Mouse (Mus musculus) NIH3T3 (cell line): ENCODE data around the gene Cxcl15.

Source experiments
- DNase-seq: peaks from one replicate; pipeline ENCODE4 v3.0.0-alpha.2; 2012; ENCODE audit warnings: low read depth

Gene Cxcl15

GRCm38 (mm10) chr5:90794195-90794625 lies at the start of gene Cxcl15:
Gene Cxcl15, plus strand, starts transcription at chr5:90794534.
- no peak for DNase-seq

GRCm38 (mm10) chr5:90753934-90754333 lies 40.4 kb upstream of the Cxcl15 start:
- DNase-seq: peak; percentile 70

GRCm38 (mm10) chr5:90758020-90758605 lies 36.2 kb upstream of the Cxcl15 start:
- peak; percentile 79 for DNase-seq

- DNase-seq: peak; percentile 87
Measured at GRCm38 (mm10) chr5:90759077-90760065, 35.0 kb upstream of the Cxcl15 start, which contains the start of gene Cxcl5. Gene Cxcl5, plus strand, starts transcription at chr5:90759360.

GRCm38 (mm10) chr5:90760303-90760702 lies 34.0 kb upstream of the Cxcl15 start:
- DNase-seq: no peak

- DNase-seq: no peak
Measured at GRCm38 (mm10) chr5:90760844-90761243, 33.5 kb upstream of the Cxcl15 start.

- no peak for DNase-seq
Measured at GRCm38 (mm10) chr5:90761834-90762233, 32.5 kb upstream of the Cxcl15 start.

GRCm38 (mm10) chr5:90763912-90764665 lies 30.2 kb upstream of the Cxcl15 start:
- DNase-seq: peak; percentile 73

GRCm38 (mm10) chr5:90765821-90766606 lies 28.3 kb upstream of the Cxcl15 start:
- peak; percentile 29 for DNase-seq

GRCm38 (mm10) chr5:90768218-90768617 lies 26.1 kb upstream of the Cxcl15 start, which contains the start of gene Ppbp:
Gene Ppbp, plus strand, starts transcription at chr5:90768518.
- no peak for DNase-seq

- no peak for DNase-seq
Measured at GRCm38 (mm10) chr5:90771369-90771768, 23.0 kb upstream of the Cxcl15 start.

- no peak for DNase-seq
Measured at GRCm38 (mm10) chr5:90771880-90772653, 22.3 kb upstream of the Cxcl15 start, which contains the start of gene Pf4. Gene Pf4, plus strand, starts transcription at chr5:90772435.

GRCm38 (mm10) chr5:90775562-90775961 lies 18.8 kb upstream of the Cxcl15 start:
- no peak for DNase-seq

- no peak for DNase-seq
Measured at GRCm38 (mm10) chr5:90777621-90778020, 16.7 kb upstream of the Cxcl15 start.

GRCm38 (mm10) chr5:90778856-90779255 lies 15.5 kb upstream of the Cxcl15 start:
- DNase-seq: no peak

- DNase-seq: no peak
Measured at GRCm38 (mm10) chr5:90783697-90784096, 10.6 kb upstream of the Cxcl15 start.

GRCm38 (mm10) chr5:90785659-90786588 lies 8.4 kb upstream of the Cxcl15 start, which contains the start of gene Cxcl3:
Gene Cxcl3, plus strand, starts transcription at chr5:90786103.
- DNase-seq: peak; percentile 32

GRCm38 (mm10) chr5:90788114-90788513 lies 6.2 kb upstream of the Cxcl15 start:
- DNase-seq: peak; percentile 44
